Mouse (Mus musculus) MEL (cell line): Measurements from ENCODE around the gene Ak1.

Source experiments
- CHD1 ChIP-seq: IDR thresholded peaks from 2 replicates; pipeline ENCODE4 v1.6.1; 2012; ENCODE audit warnings: low read depth, mild to moderate bottlenecking, inconsistent platforms, low read length, improper control_type of control experiment
- CHD2 ChIP-seq: IDR thresholded peaks from 2 replicates; pipeline ENCODE4 v1.6.1; 2011; ENCODE audit warnings: low read length, improper control_type of control experiment
- CTCF ChIP-seq, 3 experiments: IDR thresholded peaks in 2 of 3; conservative IDR thresholded peaks in 1 of 3; 2 replicates each; pipeline ENCODE4 v1.5.1; 2011 to 2012; ENCODE audit warnings: low read length in 3 of 3, low read depth in 2 of 3, mild to moderate bottlenecking in 2 of 3, improper control_type of control experiment in 1 of 3, inconsistent platforms in 1 of 3, mixed read lengths in 1 of 3, moderate library complexity in 1 of 3; ENCODE audit not compliant: control insufficient read depth in 1 of 3, insufficient read depth in 1 of 3, poor library complexity in 1 of 3, severe bottlenecking in 1 of 3
- ETS1 ChIP-seq: IDR thresholded peaks from 2 replicates; pipeline ENCODE4 v1.6.1; 2012; ENCODE audit warnings: low read depth, mild to moderate bottlenecking, inconsistent platforms, low read length, improper control_type of control experiment, moderate library complexity
- GATA1 ChIP-seq: IDR thresholded peaks from 2 replicates; pipeline ENCODE4 v1.6.1; 2011; ENCODE audit warnings: low read depth, low read length, improper control_type of control experiment
- MAFK ChIP-seq: IDR thresholded peaks from 2 replicates; pipeline ENCODE4 v1.6.1; 2011; ENCODE audit warnings: low read depth, mild to moderate bottlenecking, low read length, improper control_type of control experiment, borderline replicate concordance
- MAX ChIP-seq: IDR thresholded peaks from 2 replicates; pipeline ENCODE4 v1.6.1; 2011; ENCODE audit warnings: low read length, improper control_type of control experiment
- MEF2A ChIP-seq: IDR thresholded peaks from 2 replicates; pipeline ENCODE4 v1.6.1; 2014; ENCODE audit warnings: low read depth, mild to moderate bottlenecking, inconsistent platforms, low read length, improper control_type of control experiment; ENCODE audit not compliant: poor library complexity, insufficient replicate concordance, severe bottlenecking; ENCODE audit errors: extremely low read depth
- MXI1 ChIP-seq: IDR thresholded peaks from 2 replicates; pipeline ENCODE4 v1.6.1; 2011; ENCODE audit warnings: mild to moderate bottlenecking, low read depth, low read length, improper control_type of control experiment
- ZC3H11A ChIP-seq: IDR thresholded peaks from 2 replicates; pipeline ENCODE4 v1.6.1; 2012; ENCODE audit warnings: low read depth, mild to moderate bottlenecking, inconsistent platforms, low read length, improper control_type of control experiment

GRCm38 (mm10) chr2:32646379-32647056, 25.0 kb downstream of the Ak1 start, which contains the start of gene Eng:
- TF ChIP-seq GATA1: no peak
- TF ChIP-seq MAX: no peak
- TF ChIP-seq MAFK: no peak
- no peak for TF ChIP-seq ETS1
- TF ChIP-seq CTCF (IDR thresholded peaks at IDR 0.05 in 2 of 3, conservative IDR thresholded peaks at IDR 0.05 in 1 of 3; ENCODE audit: control insufficient read depth in 1 of 3, insufficient read depth in 1 of 3, low read depth in 2 of 3, low read length in 3 of 3, poor library complexity in 1 of 3, severe bottlenecking in 1 of 3): no peak
- TF ChIP-seq MXI1: no peak
- TF ChIP-seq CHD1: no peak
- no peak for TF ChIP-seq CHD2
- no peak for TF ChIP-seq MEF2A
- TF ChIP-seq ZC3H11A: no peak
